Mouse (Mus musculus): ENCODE measurements at regions not wholly inside any gene's neighbourhood (a gene's known extent, or its start where the extent isn't known, plus 50 kb on each side); places are given as distances from the start of the nearest gene placed in this dataset.

- TF ChIP-seq POLR2A (IDR thresholded peaks at IDR 0.05; ENCODE audit: extremely low read depth, insufficient read depth, low read length) (no peak), CTCF (IDR thresholded peaks at IDR 0.05; ENCODE audit: low read depth, low read length) (no peak)
Measured at GRCm38 (mm10) chr3:100737660-100738059, 52.4 kb upstream of the Man1a2 start.
